Mouse (Mus musculus): Measurements from ENCODE around the gene Atp5k. TPM values are rescaled to one million over a fixed set of nuclear protein-coding genes. Genes with fewer than 3 reads are reported as not detected.
A peak's percentile ranks its signal among the peaks of the same experiment; 100 is the strongest.

Gene Atp5k
- polyA plus RNA-seq, 1 experiment: 35.6 TPM

DNA sequence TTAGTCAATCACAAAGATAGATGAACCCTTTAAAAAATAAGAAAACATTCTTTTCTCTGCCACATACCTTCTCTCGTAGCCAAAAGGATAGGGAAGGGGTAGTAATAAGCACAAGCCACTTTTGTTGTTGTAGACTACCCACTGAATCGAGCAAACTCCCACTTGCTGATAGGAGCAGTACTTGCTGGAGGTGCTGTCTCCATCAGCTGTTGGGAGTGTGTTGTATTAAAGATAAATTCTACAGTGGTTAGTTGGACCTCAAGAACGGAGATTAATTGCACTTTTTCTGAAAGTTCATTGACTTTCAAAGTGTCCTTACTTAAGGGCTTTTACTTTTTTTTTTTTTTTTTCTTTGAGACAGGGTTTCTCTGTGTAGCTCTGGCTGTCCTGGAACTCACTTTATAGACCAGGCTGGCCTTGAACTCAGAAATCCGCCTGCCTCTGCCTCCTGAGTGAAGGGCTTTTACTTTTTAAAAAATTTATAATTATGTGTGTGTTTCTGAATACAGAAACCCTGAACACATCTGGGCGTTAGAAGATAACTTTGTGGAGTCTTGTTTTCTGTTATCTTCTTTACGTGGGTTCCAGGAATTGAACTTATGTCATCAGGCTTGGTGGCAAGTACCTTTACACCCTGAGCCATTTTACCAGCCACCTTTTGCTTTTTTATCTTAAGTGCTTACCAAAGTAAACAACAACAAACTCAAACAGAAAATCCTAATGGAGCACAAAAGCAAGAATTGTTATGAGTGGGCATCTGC is 31.1 kb upstream of the Atp5k start:
- no peaks in the 10 kb centered on the region for H3K27me3 ChIP-seq (ENCODE audit: control insufficient read depth, insufficient read depth, low read length)
- DNase-seq: no peak
- WGBS: 82% methylated on average over 6 of the region's 6 CpGs
- H3K4me3 ChIP-seq (ENCODE audit: control insufficient read depth, insufficient read depth, low read length): no peak overlapping the region
- no peaks in the 10 kb centered on the region for H3K36me3 ChIP-seq (ENCODE audit: control insufficient read depth, insufficient read depth, low read length)
- H3K4me1 ChIP-seq (replicated peaks; ENCODE audit: control insufficient read depth, insufficient read depth, low read length): peaks cover 27% of the 10 kb centered on the region
- no peak overlapping the region for H3K27ac ChIP-seq (ENCODE audit: control insufficient read depth, insufficient read depth, low read length)
- TF ChIP-seq POLR2A (IDR thresholded peaks at IDR 0.05; ENCODE audit: control insufficient read depth, extremely low read depth, insufficient read depth, low read length, poor library complexity) (no peak), CTCF (IDR thresholded peaks at IDR 0.05; ENCODE audit: borderline replicate concordance, control insufficient read depth, extremely low read depth, insufficient read depth, low read length, poor library complexity) (no peak)

DNA sequence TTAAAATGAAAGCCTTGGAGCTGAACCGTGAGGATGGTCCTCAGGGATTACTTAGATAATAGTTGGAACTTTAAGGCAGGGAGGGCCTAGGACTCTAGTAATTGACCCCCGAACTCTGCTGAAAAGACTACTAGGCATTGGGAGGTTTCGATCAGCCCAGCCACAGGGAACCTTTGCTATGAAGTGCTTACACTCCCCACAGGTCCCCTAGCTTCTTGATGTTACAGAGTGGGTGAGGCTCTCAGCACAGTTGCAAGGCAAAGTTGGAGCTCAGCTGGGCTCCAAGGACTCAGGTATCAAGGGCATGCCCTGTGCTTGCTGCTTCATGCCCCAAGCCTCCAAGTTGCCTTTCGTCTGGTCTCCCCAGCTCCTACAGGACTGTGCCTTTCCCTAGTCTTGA is 28.2 kb upstream of the Atp5k start:
- no peak overlapping the region for H3K27ac ChIP-seq (ENCODE audit: control insufficient read depth, insufficient read depth, low read length)
- H3K36me3 ChIP-seq (ENCODE audit: control insufficient read depth, insufficient read depth, low read length): no peaks in the 10 kb centered on the region
- no peak for DNase-seq
- TF ChIP-seq CTCF (IDR thresholded peaks at IDR 0.05; ENCODE audit: borderline replicate concordance, control insufficient read depth, extremely low read depth, insufficient read depth, low read length, poor library complexity): no peak
- TF ChIP-seq POLR2A (IDR thresholded peaks at IDR 0.05; ENCODE audit: control insufficient read depth, extremely low read depth, insufficient read depth, low read length, poor library complexity): no peak
- H3K4me3 ChIP-seq (ENCODE audit: control insufficient read depth, insufficient read depth, low read length): peak overlapping the region; percentile 15
- no peaks in the 10 kb centered on the region for H3K27me3 ChIP-seq (ENCODE audit: control insufficient read depth, insufficient read depth, low read length)
- WGBS: 62% methylated on average over 4 of the region's 4 CpGs
- peaks cover 29% of the 10 kb centered on the region for H3K4me1 ChIP-seq (replicated peaks; ENCODE audit: control insufficient read depth, insufficient read depth, low read length)

DNA sequence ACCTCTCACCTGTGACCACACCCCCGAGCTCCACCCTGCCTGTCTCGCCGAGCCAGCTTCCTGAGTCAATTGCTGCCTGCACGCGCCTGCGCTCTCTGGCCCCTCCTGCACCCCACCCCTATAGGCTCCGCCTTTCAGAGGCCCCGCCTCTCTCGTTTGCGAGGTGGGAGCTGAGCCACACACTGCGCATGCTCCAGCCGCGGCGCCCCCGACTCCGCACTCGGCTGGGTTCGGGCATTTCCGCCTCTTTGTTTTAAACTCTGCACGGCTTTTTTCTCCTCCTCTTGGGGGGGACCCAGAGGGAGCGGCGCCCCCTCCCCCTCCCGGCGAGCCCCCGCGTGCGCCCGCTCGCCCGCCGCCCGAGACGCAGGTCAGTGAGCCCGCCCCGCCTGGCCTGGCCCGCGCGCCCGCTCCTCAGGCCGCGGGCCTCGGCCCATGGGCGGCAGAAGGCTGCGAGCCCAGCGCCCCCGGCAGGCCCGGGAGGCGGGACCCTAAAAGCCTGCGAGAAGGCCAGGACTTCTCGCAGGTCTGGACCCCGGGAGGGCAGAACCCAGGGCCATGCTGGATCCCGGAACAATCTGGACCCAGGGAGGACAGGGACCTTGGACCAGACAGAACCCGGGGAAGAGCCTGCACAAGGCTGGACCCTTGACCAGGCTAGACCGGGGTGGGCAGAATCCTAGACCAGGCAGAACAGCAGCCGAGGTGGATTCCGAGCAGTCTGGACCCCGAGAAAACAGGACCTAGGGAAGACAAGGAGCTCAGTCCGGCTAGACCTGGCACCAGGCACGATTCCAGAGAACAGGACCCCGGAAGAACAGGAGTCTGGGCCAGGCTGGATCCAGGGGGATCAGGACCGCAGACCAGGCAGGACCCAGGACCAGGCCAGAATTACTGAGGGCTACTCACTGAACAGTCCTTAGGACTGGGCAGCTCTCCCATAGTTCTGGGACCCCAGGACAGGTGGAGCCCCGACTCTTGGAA is 27.1 kb upstream of the Atp5k start, which contains the start of gene Pcgf3:
Gene Pcgf3, plus strand, starts transcription at position 151 of the 984 bp plus-strand sequence.
- WGBS: under 1% methylated on average over 59 of the region's 62 CpGs
- TF ChIP-seq POLR2A (IDR thresholded peaks at IDR 0.05; ENCODE audit: control insufficient read depth, extremely low read depth, insufficient read depth, low read length, poor library complexity) (peak; percentile 76), CTCF (IDR thresholded peaks at IDR 0.05; ENCODE audit: borderline replicate concordance, control insufficient read depth, extremely low read depth, insufficient read depth, low read length, poor library complexity) (no peak)

DNA sequence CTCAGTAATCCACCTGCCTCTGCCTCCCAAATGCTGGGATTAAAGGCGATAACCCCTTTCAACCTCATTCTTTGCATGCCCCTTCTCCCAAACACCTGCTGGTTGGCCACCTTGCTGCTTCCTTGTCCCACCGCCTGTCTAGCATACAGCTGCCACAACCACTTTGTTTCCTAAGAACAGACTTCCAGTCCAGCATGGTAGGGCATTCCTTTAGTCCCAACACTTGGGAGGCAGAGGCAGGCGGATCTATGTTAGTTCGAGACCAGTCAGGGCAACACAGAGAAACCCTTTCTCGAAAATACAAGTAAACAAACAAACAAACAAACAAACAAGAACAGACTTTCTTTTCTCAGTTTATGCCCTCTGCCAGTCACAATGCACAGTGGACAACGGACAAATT is 26.2 kb upstream of the Atp5k start:
- TF ChIP-seq CTCF (IDR thresholded peaks at IDR 0.05; ENCODE audit: borderline replicate concordance, control insufficient read depth, extremely low read depth, insufficient read depth, low read length, poor library complexity): no peak
- no peak for TF ChIP-seq POLR2A (IDR thresholded peaks at IDR 0.05; ENCODE audit: control insufficient read depth, extremely low read depth, insufficient read depth, low read length, poor library complexity)
- Histone ChIP-seq H3K4me3 (ENCODE audit: control insufficient read depth, insufficient read depth, low read length) (peak overlapping the region; percentile 38), H3K4me1 (replicated peaks; ENCODE audit: control insufficient read depth, insufficient read depth, low read length) (peaks cover 24% of the 10 kb centered on the region), H3K27ac (ENCODE audit: control insufficient read depth, insufficient read depth, low read length) (no peak overlapping the region), H3K27me3 (ENCODE audit: control insufficient read depth, insufficient read depth, low read length) (no peaks in the 10 kb centered on the region), H3K36me3 (ENCODE audit: control insufficient read depth, insufficient read depth, low read length) (no peaks in the 10 kb centered on the region)
- DNase-seq: no peak
- 53% methylated on average over 6 of the region's 6 CpGs for WGBS

More for the DNA sequence above, 27.1 kb upstream of the Atp5k start, which contains the start of gene Pcgf3:
- DNase-seq: peak; percentile 100
- peak within 1 kb of the TSS; percentile 94 for H3K4me3 ChIP-seq (ENCODE audit: control insufficient read depth, insufficient read depth, low read length)
- H3K27me3 ChIP-seq (ENCODE audit: control insufficient read depth, insufficient read depth, low read length): no peaks in the 10 kb centered on the region
- H3K27ac ChIP-seq (ENCODE audit: control insufficient read depth, insufficient read depth, low read length): no peak within 1 kb of the TSS
- H3K4me1 ChIP-seq (replicated peaks; ENCODE audit: control insufficient read depth, insufficient read depth, low read length): peaks cover 29% of the 10 kb centered on the region
- H3K36me3 ChIP-seq (ENCODE audit: control insufficient read depth, insufficient read depth, low read length): no peaks in the 10 kb centered on the region

DNA sequence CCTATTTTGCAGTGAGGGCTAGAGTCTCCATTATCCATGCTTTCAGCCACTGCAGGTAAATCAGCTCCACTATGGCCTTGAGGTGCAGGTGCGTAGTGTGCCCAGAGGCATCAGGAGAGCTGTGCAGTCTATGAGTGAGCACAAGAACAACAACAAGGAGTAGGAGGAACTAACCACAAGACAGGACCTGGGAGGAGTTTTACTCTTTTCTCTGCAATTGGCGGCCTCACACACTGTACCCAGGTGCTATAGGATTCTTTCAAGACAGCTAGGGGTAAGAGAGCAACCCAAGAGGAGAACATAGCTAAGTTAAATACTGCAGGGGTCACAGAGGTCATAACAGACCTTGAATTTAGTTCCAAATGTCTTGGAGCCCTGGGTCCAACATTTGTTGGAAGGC is 24.5 kb upstream of the Atp5k start:
- peak; percentile 36 for DNase-seq
- H3K36me3 ChIP-seq (ENCODE audit: control insufficient read depth, insufficient read depth, low read length): no peaks in the 10 kb centered on the region
- no peak overlapping the region for H3K27ac ChIP-seq (ENCODE audit: control insufficient read depth, insufficient read depth, low read length)
- H3K4me1 ChIP-seq (replicated peaks; ENCODE audit: control insufficient read depth, insufficient read depth, low read length): peaks cover 22% of the 10 kb centered on the region
- WGBS: 27% methylated on average over 2 of the region's 2 CpGs
- no peaks in the 10 kb centered on the region for H3K27me3 ChIP-seq (ENCODE audit: control insufficient read depth, insufficient read depth, low read length)
- H3K4me3 ChIP-seq (ENCODE audit: control insufficient read depth, insufficient read depth, low read length): no peak overlapping the region
- no peak for TF ChIP-seq POLR2A (IDR thresholded peaks at IDR 0.05; ENCODE audit: control insufficient read depth, extremely low read depth, insufficient read depth, low read length, poor library complexity)
- TF ChIP-seq CTCF (IDR thresholded peaks at IDR 0.05; ENCODE audit: borderline replicate concordance, control insufficient read depth, extremely low read depth, insufficient read depth, low read length, poor library complexity): no peak

DNA sequence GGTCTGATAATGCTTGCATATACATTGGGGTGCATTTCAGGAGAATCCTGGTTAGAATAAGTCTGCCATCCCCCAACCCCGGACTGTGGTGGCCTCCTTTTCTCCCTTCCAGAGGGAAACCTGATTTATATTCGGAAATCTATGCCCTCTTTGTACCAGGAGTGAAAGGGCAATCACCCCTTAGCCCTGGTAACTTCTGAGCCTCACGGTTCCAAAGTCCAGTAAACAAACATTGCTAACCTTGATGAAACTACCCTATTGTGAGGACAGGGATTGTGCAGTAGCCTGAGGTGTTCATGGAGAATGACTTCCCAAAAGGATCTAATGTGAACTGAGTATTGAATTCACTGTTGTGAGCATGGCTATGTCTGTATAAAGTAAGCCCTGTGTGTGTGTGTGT is 19.8 kb upstream of the Atp5k start:
- DNase-seq: no peak
- Histone ChIP-seq H3K27ac (ENCODE audit: control insufficient read depth, insufficient read depth, low read length) (no peak overlapping the region), H3K4me3 (ENCODE audit: control insufficient read depth, insufficient read depth, low read length) (no peak overlapping the region), H3K4me1 (replicated peaks; ENCODE audit: control insufficient read depth, insufficient read depth, low read length) (peaks cover 4% of the 10 kb centered on the region), H3K27me3 (ENCODE audit: control insufficient read depth, insufficient read depth, low read length) (no peaks in the 10 kb centered on the region), H3K36me3 (ENCODE audit: control insufficient read depth, insufficient read depth, low read length) (no peaks in the 10 kb centered on the region)
- no peak for TF ChIP-seq CTCF (IDR thresholded peaks at IDR 0.05; ENCODE audit: borderline replicate concordance, control insufficient read depth, extremely low read depth, insufficient read depth, low read length, poor library complexity)
- TF ChIP-seq POLR2A (IDR thresholded peaks at IDR 0.05; ENCODE audit: control insufficient read depth, extremely low read depth, insufficient read depth, low read length, poor library complexity): no peak
- WGBS: 87% methylated on average over 3 of the region's 3 CpGs
